Mouse (Mus musculus): ENCODE results near the gene Iffo1.

DNA sequence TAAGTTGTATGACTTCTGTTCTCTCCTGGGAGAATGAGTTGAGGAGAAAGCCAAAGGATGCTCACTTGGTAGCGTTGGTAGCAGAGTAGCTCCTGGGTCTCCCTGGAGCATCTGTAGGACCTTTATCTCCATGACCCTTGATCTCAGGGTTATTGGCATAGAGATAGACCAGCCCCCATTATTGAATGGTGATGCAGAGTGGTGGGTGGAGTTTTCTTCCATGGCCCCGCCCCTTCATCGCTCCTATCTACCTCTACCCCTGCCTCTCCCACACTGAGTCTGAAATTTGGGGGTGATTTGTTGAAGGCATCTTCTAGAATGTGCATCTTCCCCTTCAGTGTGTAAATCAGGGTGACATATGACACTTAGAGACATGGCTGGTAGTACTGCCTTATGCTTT lies 11.4 kb downstream of the Iffo1 start:
- no peak for TF ChIP-seq CTCF (IDR thresholded peaks at IDR 0.05; ENCODE audit: low read depth, low read length)
- TF ChIP-seq POLR2A (IDR thresholded peaks at IDR 0.05; ENCODE audit: borderline replicate concordance, low read depth, low read length) = no peak

Data from bone marrow macrophage, adult 2 months (primary cell).